Mouse (Mus musculus) inflammation-experienced regulatory T-cells, adult 6 months (primary cell): ENCODE measurements around the gene Kcnd1. TPM values are rescaled to one million over a fixed set of nuclear protein-coding genes. Genes with fewer than 3 reads are reported as not detected.

Experiments
- ATAC-seq: one replicate; pipeline ENCODE4 v1.8.0; 2017
- polyA plus RNA-seq, 3 experiments: library from polyadenylated mRNA; unstranded; fragments of 100-300 nt; shearing (Covaris generic); gene quantifications; one replicate each; pipeline ENCODE4 v1.2.1; 2017

Kcnd1 gene
- polyA plus RNA-seq, 3 experiments from 2014 or later: 0.43 to 1.1 (median 0.50) TPM

DNA sequence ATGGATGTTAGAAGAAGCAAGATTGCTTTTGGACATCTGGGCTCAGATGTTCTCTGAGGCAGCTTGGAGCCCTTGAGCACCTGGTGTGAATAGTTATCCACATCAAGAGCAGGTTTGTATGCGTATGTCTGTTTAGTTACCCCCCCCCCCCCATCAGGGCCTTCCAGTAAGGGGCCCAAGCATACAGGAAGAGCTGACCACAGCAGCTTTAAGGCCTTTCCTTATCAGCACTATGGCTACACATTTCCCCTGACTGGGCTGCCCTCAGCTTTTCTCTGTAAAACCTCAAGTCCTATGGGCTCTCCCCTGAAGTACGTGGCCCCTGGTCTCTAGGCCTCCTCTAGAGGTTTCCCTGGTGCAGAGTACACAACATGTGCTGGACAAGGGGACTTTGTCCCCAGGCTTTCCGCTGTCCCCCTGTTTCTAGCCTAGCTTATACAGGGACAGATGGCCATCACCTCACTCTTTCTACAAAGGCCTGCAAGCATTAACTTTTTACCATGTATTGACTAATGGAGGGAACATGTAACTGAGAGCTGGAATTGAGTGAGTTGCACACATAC is 37.2 kb downstream of the Kcnd1 start:
- no peak for ATAC-seq

DNA sequence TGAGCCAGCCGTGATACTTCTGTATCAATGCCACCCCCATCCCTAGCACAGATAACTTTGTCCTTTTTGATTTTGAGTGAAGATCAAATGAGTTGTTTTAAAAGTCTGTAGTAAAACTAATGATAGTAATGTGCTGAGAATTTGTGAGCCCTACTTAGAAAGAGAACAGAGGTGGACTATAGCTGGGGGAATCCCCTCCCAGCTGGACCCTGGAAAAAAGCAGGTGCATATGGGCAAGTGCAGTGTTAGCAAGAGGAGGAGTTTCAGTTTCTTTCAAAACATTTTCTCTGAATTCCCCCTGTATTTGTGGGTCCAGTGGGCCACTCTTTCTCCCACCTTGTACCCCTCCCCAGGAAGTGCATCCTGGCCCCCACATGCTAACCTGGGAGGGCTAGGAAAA is 41.1 kb downstream of the Kcnd1 start:
- no peak for ATAC-seq

DNA sequence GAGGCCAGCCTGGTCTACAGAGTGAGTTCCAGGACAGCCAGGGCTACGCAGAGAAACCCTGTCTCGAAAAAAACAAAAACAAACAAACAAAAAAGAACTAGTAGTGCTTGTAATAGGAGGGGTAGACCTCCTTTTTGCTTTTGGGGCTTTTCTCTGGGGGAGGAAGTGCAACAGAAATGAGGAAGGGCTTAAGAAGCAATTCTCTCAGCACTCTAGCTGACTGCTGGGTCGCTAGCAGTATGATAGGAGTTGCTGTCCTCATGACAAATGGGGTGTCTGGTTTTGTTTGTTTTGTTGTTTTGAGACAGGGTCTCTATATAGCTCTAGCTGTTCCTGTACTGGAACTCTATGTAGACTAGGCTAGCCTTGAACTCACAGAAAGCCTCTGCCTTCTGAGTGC is 42.5 kb downstream of the Kcnd1 start:
- no peak for ATAC-seq

GRCm38 (mm10) chrX:7865343-7865742 is 43.3 kb downstream of the Kcnd1 start:
- ATAC-seq: peak; percentile 77

DNA sequence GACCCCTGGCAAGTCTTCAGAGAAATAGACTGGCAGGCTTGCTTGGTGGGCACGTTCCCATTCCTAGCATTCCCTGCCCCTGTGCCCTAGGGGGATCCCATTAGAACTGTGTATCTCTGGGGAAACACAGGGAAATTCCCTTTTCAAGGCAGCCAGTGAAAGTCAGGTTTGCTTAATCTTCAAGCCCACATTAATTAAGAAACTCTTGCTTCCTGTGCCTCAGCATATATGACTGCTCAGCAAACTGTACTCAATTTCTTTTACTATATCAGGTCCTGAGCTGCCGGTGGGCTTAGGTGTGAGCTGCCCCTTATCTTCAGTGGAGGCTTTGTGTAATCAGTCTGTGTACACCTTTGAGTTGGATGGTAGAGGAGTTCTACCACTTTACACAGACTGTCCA is 43.7 kb downstream of the Kcnd1 start:
- ATAC-seq: peak; percentile 72

DNA sequence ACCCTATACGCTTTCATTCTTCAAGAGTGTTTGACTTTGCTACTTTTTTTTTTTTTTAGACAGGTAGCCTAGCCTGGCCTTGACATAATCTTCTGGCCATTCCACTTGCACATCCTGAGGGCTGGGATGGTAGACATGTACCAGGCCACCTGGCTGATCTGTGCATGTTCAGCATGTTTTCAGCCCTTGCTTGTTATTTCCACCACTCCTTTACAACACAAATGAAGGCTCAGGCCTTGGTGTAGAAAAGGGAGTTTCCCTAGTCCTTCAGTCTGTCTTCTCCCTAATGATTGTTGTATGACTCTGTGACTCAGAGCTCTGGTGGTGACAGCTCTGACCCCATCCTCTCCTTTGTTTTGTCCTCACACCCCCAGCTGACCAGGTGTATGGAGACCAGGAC is 45.1 kb downstream of the Kcnd1 start:
- ATAC-seq: no peak

- ATAC-seq: no peak
Measured at GRCm38 (mm10) chrX:7868506-7868905, 46.4 kb downstream of the Kcnd1 start.

DNA sequence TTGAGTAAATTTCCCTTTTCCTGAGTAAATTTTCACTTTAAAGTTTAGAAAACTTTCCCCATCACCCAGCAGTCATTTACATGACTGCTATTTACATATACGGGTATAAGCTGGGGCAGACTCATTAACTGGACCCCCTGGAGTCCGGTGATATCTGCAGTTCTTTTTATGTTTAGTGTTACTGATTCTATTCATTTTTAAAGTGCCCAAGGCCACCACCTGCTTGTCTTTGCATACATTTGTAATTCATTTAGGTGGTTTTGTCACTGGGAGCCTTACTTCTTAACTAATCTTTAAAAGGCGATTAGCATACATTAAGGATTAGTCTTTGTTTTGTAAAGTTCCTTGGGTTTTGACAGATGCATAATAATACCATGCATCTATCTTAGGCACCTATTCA is 47.7 kb downstream of the Kcnd1 start:
- ATAC-seq: no peak

DNA sequence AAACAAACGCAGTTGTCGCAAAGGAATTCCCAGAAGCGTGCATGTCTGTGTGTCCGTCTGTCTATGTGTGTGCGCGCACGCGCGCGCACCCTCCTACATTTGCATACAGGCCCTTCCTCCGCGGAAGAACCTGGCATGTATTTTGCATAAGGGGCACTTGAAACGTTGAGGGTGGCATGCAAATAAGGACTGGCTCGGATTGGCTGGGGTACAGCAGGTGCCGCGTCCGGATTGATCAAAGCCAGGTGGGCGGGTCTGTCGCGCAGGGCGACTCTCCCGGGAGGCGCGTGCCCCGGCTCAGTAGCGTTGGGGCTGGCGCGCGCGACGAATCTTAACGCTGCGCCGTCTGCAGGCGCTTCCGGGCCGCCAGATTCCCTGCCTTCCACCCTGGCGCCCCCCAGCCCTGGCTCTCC is 55.9 kb downstream of the Kcnd1 start, which contains the start of gene Pim2:
Pim2 (plus strand) TSS at position 256 of the 413 bp plus-strand sequence.
- ATAC-seq: peak; percentile 90

GRCm38 (mm10) chrX:7878495-7878894 is 56.4 kb downstream of the Kcnd1 start:
- no peak for ATAC-seq

- peak; percentile 29 for ATAC-seq
Measured at GRCm38 (mm10) chrX:7879819-7880218, 57.7 kb downstream of the Kcnd1 start.

- ATAC-seq: peak; percentile 71
Measured at GRCm38 (mm10) chrX:7883841-7884567, 61.9 kb downstream of the Kcnd1 start, which contains the start of gene Slc35a2. Gene Slc35a2, plus strand, starts transcription at chrX:7884028.

Other genes with a start within 250 kb of the Kcnd1 start
- 10 to 100 TPM; 17.9 to 43.3 (median 29.6) TPM for gene Foxp3, start 248.6 kb upstream of the Kcnd1 start, polyA plus RNA-seq
- 1 to 10 TPM; 3.8 to 6.3 (median 5.2) TPM for gene Ppp1r3f, start 248.0 kb upstream of the Kcnd1 start, polyA plus RNA-seq
- gene Ccdc22, start 216.8 kb upstream of the Kcnd1 start, polyA plus RNA-seq: 10 to 100 TPM in 1 of 3 experiments, 1 to 10 TPM in 2; 6.3 to 12.1 (median 8.4) TPM
- gene Cacna1f, start 215.2 kb upstream of the Kcnd1 start, polyA plus RNA-seq: not detected
- 1 to 10 TPM; 1.8 to 7.0 (median 7.0) TPM for gene Syp, start 183.8 kb upstream of the Kcnd1 start, polyA plus RNA-seq
- gene Prickle3, start 165.0 kb upstream of the Kcnd1 start, polyA plus RNA-seq: 1 to 10 TPM; 4.6 to 8.3 (median 7.4) TPM
- 100 to 1,000 TPM; 140 to 192 (median 157) TPM for gene Plp2, start 150.9 kb upstream of the Kcnd1 start, polyA plus RNA-seq
- not detected for gene Magix, start 141.0 kb upstream of the Kcnd1 start, polyA plus RNA-seq
- gene Gpkow, start 125.2 kb upstream of the Kcnd1 start, polyA plus RNA-seq: 10 to 100 TPM; 48.0 to 54.7 (median 52.7) TPM
- 10 to 100 TPM; 39.0 to 53.6 (median 47.3) TPM for gene Wdr45, start 108.0 kb upstream of the Kcnd1 start, polyA plus RNA-seq
- gene Gm45208, start 100.0 kb upstream of the Kcnd1 start, polyA plus RNA-seq: not detected
- 10 to 100 TPM; 33.2 to 42.0 (median 41.3) TPM for gene Praf2, start 93.8 kb upstream of the Kcnd1 start, polyA plus RNA-seq
- gene Ccdc120, start 71.4 kb upstream of the Kcnd1 start, polyA plus RNA-seq: under 1 TPM in 1 of 3 experiments, not detected in 2; 0.59 TPM
- 10 to 100 TPM; 12.6 to 15.0 (median 12.9) TPM for gene Tfe3, start 59.7 kb upstream of the Kcnd1 start, polyA plus RNA-seq
- gene Gripap1, start 32.5 kb upstream of the Kcnd1 start, polyA plus RNA-seq: 10 to 100 TPM; 46.3 to 91.0 (median 68.7) TPM
- gene Otud5, start 19.1 kb downstream of the Kcnd1 start, polyA plus RNA-seq: 10 to 100 TPM; 18.2 to 34.2 (median 24.7) TPM
- 10 to 100 TPM; 29.8 to 42.0 (median 39.9) TPM for gene Pim2, start 56.0 kb downstream of the Kcnd1 start, polyA plus RNA-seq
- gene Slc35a2, start 61.7 kb downstream of the Kcnd1 start, polyA plus RNA-seq: 10 to 100 TPM; 18.6 to 23.6 (median 18.7) TPM
- 100 to 1,000 TPM in 1 of 3 experiments, 10 to 100 TPM in 2; 91.7 to 116 (median 99.0) TPM for gene Pqbp1, start 77.0 kb downstream of the Kcnd1 start, polyA plus RNA-seq
- 100 to 1,000 TPM; 116 to 127 (median 123) TPM for gene Timm17b, start 77.1 kb downstream of the Kcnd1 start, polyA plus RNA-seq
- not detected for gene Gm10491, start 85.5 kb downstream of the Kcnd1 start, polyA plus RNA-seq
- gene Gm10490, start 87.3 kb downstream of the Kcnd1 start, polyA plus RNA-seq: not detected
- gene Pcsk1n, start 97.5 kb downstream of the Kcnd1 start, polyA plus RNA-seq: not detected
- not detected for gene Eras, start 106.3 kb downstream of the Kcnd1 start, polyA plus RNA-seq
- gene Hdac6, start 125.6 kb downstream of the Kcnd1 start, polyA plus RNA-seq: 10 to 100 TPM in 1 of 3 experiments, 1 to 10 TPM in 2; 6.2 to 12.7 (median 9.4) TPM
- 10 to 100 TPM in 2 of 3 experiments, not detected in 1; 25.6 to 27.7 TPM for gene Gata1, start 155.8 kb downstream of the Kcnd1 start, polyA plus RNA-seq
- not detected for gene Glod5, start 196.2 kb downstream of the Kcnd1 start, polyA plus RNA-seq